Mouse (Mus musculus) E14TG2a.4 (cell line): Measurements from ENCODE around the gene Pin4.

Source experiments
- H3K27me3 ChIP-seq: 2 replicates; pipeline ENCODE4 v1.6.1; 2014; ENCODE audit warnings: low read length, control low read depth; ENCODE audit not compliant: insufficient read depth
- H3K36me3 ChIP-seq: 2 replicates; pipeline ENCODE4 v1.6.1; 2014; ENCODE audit warnings: low read length, control low read depth; ENCODE audit not compliant: insufficient read depth
- H3K4me1 ChIP-seq: replicated peaks from 2 replicates; pipeline ENCODE4 v1.6.1; 2014; ENCODE audit warnings: low read depth, low read length, control low read depth
- H3K4me3 ChIP-seq: replicated peaks from 2 replicates; pipeline ENCODE4 v1.5.1; 2014; ENCODE audit warnings: mild to moderate bottlenecking, low read length
- H3K9me3 ChIP-seq: 2 replicates; pipeline ENCODE4 v1.6.1; 2014; ENCODE audit warnings: low read length, control low read depth
- CTCF ChIP-seq: conservative IDR thresholded peaks from 2 replicates; pipeline ENCODE4 v1.5.1; 2014; ENCODE audit warnings: low read length
- NANOG ChIP-seq: IDR thresholded peaks from 2 replicates; pipeline ENCODE4 v1.6.1; 2014; ENCODE audit warnings: borderline replicate concordance, low read length, mixed read lengths
- POU5F1 ChIP-seq: IDR thresholded peaks from 2 replicates; pipeline ENCODE4 v1.6.1; 2014; ENCODE audit warnings: low read length, borderline replicate concordance

The Pin4 gene

DNA sequence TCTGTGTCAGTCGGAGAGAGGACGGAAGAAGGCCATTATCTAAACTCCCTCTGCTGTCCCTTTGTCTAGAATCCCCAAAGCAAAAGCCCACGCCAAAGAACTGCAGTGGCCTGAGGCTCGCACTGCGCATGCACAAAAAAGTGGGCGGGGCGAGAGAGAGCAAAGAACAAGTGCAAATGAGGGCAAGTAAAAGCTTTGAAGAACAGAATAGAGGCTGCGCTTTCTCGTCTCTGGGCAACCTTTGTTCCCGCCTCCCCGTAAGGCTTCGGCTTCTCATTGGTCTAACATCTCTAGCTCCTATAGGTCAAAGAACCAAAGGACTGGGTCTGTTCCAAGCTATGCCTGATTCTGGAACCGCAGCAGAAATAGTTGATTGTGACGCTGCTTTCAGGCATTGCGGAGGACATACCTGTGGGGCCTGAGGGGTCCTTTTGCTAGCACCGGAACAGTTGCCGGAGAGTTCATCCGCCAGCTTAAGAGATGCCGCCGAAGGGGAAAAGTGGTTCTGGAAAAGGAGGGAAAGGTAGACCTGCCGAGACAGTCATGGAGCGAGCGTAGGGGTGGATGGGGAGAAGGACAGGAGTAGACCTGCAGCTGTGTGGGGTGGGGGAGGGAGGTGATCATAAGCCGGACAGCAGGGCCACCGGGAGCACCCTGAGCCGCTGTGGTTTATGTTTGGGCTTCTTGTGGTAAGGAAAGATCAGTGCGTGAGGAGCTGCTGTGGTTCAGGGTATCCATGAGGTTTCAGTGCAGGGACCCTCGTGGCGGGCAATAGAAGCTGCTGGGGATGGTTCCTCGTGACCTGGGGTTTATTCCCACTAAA is at the start of gene Pin4:
TSS of gene Pin4 (plus strand) at position 406 of the 823 bp plus-strand sequence.
- peak within 1 kb of the TSS; percentile 90 for H3K4me3 ChIP-seq
- H3K9me3 ChIP-seq: no peaks in the 10 kb centered on the region
- H3K4me1 ChIP-seq: peaks cover 7% of the 10 kb centered on the region
- no peak for TF ChIP-seq NANOG
- TF ChIP-seq CTCF: no peak
- no peak for TF ChIP-seq POU5F1
- peaks cover 17% of the 10 kb centered on the region for H3K36me3 ChIP-seq
- no peaks in the 10 kb centered on the region for H3K27me3 ChIP-seq

DNA sequence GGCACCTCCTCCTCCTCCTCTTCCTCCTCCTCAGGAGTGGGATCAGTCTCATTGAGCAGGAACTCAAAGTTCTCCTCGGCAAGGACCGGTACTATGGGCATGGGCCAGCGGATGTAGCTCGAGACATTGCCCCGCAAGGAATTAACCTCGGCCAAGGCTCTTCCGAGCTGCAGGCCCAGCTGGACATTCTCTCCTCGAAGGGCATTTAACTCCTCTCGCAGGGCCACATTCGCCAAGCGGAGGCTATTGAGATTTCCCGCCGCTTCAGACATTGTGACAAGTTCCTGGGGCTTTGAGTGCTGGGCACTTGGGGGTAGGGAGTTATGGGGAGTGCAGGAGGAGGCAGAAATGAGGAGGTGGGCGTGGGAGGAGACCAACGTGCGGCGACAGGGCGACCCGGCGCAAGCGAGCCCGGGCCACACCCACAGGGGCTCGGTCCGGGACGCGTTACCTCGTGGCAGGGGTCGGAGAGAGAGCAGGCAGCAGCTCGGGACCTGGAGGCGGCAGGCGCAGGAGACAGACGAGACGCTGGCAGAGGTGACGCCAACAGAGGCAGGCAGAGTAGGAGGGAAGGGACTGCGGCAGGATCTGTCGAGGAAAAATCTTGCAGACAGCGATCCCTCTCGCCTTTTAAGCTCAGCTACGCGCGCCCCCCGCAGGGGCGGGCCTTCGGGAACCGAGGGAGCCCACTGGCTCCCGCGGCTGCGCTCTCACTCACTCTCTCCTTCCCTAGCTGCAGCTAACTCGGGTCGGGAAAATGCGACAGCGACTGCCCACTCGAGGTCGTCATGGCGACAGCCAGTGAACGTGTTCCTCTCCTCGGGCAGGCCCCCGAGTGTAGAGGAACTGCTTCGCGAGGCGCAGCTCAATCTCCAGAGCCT is 48.4 kb upstream of the Pin4 start, which contains the start of gene Rtl5:
TSS of gene Rtl5 (minus strand) at position 714 of the 881 bp plus-strand sequence.
- Histone ChIP-seq H3K9me3 (peaks cover 12% of the 10 kb centered on the region), H3K4me1 (peaks cover 10% of the 10 kb centered on the region), H3K4me3 (peak within 1 kb of the TSS; percentile 71), H3K27me3 (peaks cover 51% of the 10 kb centered on the region), H3K36me3 (no peaks in the 10 kb centered on the region)
- TF ChIP-seq POU5F1 (no peak), CTCF (no peak), NANOG (no peak)

DNA sequence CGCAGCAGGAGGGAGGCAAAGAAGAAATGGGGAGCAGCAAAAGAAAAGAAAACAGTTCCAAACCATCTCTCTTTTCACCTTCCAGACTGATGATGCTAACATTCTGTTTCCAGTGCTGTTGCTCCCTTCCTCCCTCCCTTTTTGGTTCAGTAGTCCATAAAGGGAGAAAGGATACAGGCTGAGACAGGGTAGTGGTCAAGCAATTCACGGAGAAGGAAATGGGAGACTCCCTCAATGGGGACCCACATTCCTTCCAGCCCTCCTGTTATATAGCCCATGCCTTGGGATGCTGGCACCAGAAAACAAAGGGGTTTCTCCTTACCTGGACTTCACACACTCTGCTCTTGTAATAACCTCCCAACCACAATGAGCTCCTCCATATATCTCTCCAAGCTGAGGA is 47.7 kb upstream of the Pin4 start:
- H3K4me3 ChIP-seq: peak overlapping the region; percentile 71

DNA sequence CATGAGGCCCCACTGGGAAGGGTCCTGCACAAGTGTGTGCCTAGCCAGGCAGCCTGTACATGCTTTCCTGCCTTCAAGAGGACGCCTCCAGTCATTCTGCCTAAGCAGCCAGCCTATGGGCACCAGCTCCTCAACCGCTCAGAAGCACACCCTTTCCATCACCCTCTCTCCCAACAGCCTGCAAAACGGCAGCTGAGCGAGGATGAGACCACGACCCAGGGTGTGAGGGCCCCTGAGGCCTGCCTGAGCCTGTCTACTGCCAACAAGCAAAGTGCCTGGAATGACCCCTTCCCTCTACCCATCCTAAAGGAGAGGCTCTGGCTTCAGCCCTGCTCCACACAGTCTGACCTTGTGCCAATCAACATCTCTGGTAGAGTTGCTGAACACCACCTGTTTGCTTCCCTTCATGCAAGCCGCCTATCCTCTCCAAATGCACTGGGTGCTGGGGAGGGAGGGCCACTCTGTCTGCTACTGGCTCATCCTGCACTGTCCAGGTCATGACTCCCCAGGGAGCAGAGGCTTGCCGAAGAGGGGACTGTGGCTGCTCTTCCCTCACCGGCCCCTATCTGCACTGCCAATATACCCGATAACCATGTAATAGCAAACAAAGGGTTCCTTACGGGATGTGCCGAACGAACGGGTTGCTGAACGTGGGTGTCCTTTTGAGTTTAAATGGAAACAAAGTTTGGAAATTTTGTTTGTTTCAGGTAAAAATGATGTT is 45.5 kb upstream of the Pin4 start:
- Histone ChIP-seq H3K36me3 (no peaks in the 10 kb centered on the region), H3K4me1 (peaks cover 10% of the 10 kb centered on the region), H3K4me3 (no peak overlapping the region), H3K9me3 (peaks cover 12% of the 10 kb centered on the region), H3K27me3 (peaks cover 47% of the 10 kb centered on the region)
- TF ChIP-seq CTCF (no peak), NANOG (no peak), POU5F1 (no peak)

More for the DNA sequence above, 47.7 kb upstream of the Pin4 start:
- peaks cover 51% of the 10 kb centered on the region for H3K27me3 ChIP-seq
- TF ChIP-seq POU5F1 (no peak), NANOG (no peak), CTCF (no peak)
- H3K36me3 ChIP-seq: no peaks in the 10 kb centered on the region
- H3K4me1 ChIP-seq: peaks cover 10% of the 10 kb centered on the region
- H3K9me3 ChIP-seq: peaks cover 12% of the 10 kb centered on the region

DNA sequence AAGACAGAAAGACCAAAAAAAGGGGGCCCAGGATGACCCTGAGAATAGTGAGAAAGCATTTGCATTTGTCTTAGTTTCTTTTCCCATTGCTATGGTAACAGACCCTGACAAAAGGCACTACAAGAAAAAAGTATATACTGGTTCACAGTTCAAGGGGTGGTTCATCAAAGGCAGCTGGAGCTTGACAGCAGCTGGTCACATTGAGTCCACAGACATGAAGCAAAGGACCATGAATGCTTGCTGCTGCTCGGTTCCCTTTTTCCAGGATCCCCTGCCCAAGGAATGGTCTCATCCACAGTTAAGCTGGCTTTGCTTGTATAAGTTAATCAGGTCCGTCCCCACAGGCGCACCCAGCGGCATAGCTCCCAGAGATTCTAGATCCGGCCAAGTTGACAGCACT is 44.8 kb upstream of the Pin4 start:
- Histone ChIP-seq H3K4me1 (peaks cover 10% of the 10 kb centered on the region), H3K36me3 (no peaks in the 10 kb centered on the region), H3K27me3 (peaks cover 40% of the 10 kb centered on the region), H3K9me3 (peaks cover 7% of the 10 kb centered on the region), H3K4me3 (no peak overlapping the region)
- TF ChIP-seq CTCF: no peak
- TF ChIP-seq POU5F1: no peak
- TF ChIP-seq NANOG: no peak

DNA sequence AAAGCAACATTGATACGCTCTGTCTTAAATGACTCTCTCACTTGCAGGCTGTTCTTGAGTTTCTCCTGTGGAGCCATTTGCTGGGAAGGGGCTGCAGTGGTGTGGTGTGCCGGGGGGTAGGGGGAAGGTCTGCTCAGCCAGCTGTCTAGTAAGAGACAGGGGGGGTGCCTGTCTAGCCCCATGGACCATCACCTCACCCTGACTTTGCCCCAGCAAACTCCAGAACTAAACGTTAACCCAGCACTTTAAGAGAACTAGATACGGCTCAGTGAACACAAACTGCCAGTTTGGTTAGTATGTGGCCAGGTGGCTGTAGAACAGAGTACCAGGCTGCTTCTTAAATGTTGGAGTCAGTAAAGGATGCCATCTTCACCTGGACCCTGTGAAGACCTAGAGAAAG is 44.1 kb upstream of the Pin4 start:
- no peaks in the 10 kb centered on the region for H3K36me3 ChIP-seq
- no peak overlapping the region for H3K4me3 ChIP-seq
- H3K9me3 ChIP-seq: peaks cover under 1% of the 10 kb centered on the region; the same call in 1 of the 2 replicates
- H3K27me3 ChIP-seq: peaks cover 33% of the 10 kb centered on the region
- TF ChIP-seq CTCF (no peak), POU5F1 (no peak), NANOG (no peak)
- H3K4me1 ChIP-seq: peaks cover 8% of the 10 kb centered on the region

DNA sequence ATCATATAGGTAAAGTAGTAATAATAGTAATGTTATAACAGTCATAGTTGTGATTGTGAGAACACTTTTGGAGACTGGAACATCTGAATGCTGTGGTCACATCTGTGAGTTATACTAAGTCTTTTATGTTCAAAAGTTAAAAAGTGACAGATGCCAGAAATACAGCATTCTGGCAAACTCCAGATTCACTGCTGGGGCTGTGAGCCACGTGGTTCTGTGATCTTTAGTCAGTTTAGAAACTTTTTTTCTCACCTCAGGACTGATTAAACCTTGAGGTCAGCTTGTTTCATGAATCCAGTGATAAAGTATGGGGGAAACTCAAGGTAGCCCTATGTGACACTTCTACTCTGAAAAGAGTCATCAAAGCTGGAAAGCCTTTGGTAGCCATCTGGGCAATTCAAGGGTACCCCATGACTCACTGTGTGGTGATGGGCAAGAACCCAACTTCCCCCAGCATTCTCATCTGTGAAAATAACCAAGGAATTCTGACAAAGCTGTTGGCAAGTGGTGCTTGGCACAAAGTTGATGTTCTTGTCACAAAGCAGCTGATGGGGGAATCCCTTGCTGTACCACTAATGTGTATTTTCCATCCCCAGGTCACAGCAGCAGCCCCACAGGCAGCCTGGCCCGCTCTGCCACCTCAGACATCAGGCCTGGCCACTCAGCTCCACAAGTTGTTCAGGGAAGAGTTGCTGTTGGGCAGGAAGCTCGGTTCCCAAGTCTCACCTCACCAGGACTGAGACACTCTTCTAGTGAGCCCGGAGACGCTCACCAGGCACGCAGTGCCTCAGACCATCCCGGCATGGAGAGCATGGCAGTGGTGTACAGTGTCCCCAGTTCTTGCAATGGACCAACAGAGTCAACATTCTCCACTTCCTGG is 42.1 kb upstream of the Pin4 start:
- Histone ChIP-seq H3K27me3 (peaks cover 15% of the 10 kb centered on the region), H3K36me3 (no peaks in the 10 kb centered on the region), H3K4me3 (no peak overlapping the region), H3K9me3 (no peaks in the 10 kb centered on the region), H3K4me1 (no peaks in the 10 kb centered on the region)
- TF ChIP-seq CTCF (no peak), NANOG (no peak), POU5F1 (no peak)

DNA sequence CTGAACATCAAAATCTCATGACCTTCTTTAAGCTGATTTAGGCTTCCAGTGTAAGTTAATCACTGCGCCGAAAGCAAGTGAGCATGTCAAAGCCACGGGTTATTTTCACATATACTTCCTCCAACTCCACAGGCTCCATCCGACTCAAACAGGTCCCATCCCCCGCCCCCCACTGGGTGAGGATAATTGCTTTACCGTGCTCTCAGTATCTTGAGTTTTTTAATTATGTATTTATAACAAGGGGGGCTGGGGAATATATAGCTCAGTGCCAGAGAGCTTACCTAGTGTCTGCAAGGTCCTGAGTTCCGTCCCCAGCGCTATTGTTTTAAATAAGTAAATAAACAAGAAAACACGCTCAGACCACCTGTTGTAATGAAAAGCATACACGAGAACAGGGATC is 38.2 kb upstream of the Pin4 start:
- Histone ChIP-seq H3K4me3 (no peak overlapping the region), H3K36me3 (no peaks in the 10 kb centered on the region), H3K9me3 (no peaks in the 10 kb centered on the region), H3K4me1 (no peaks in the 10 kb centered on the region), H3K27me3 (no peaks in the 10 kb centered on the region; the same call in 1 of the 2 replicates)
- TF ChIP-seq CTCF (no peak), NANOG (no peak), POU5F1 (no peak)
